Mouse (Mus musculus) liver, embryonic 16.5 days (tissue): ENCODE measurements around the gene Cnpy1. TPM values are rescaled to one million over a fixed set of nuclear protein-coding genes. Genes with fewer than 3 reads are reported as not detected.

Source experiments
- ATAC-seq: fragments of 200-750 bp; cut with Nextera tagmentation; 2 replicates; pipeline ENCODE4 v1.8.0; 2017; ENCODE audit warnings: low read depth, mild to moderate bottlenecking, moderate number of reproducible peaks, moderate library complexity
- H3K27ac ChIP-seq: fragments of 300-500 bp; sonication (generic); 2 replicates; pipeline ENCODE4 v1.5.1; 2014; ENCODE audit warnings: mild to moderate bottlenecking, low read length
- H3K27me3 ChIP-seq: fragments of 300-500 bp; sonication (generic); 2 replicates; pipeline ENCODE4 v1.6.1; 2014; ENCODE audit warnings: low read depth, low read length, mixed read lengths; ENCODE audit not compliant: control insufficient read depth, insufficient read depth
- H3K36me3 ChIP-seq: fragments of 300-500 bp; sonication (generic); 2 replicates; pipeline ENCODE4 v1.6.1; 2014; ENCODE audit warnings: mild to moderate bottlenecking; ENCODE audit not compliant: control insufficient read depth, insufficient read depth
- H3K4me1 ChIP-seq: fragments of 300-500 bp; sonication (generic); 2 replicates; pipeline ENCODE4 v1.6.1; 2014; ENCODE audit warnings: low read depth, low read length, mixed read lengths; ENCODE audit not compliant: control insufficient read depth
- H3K4me2 ChIP-seq: fragments of 300-500 bp; sonication (generic); 2 replicates; pipeline ENCODE4 v1.6.1; 2014; ENCODE audit warnings: low read depth, low read length, mixed read lengths
- H3K4me3 ChIP-seq: fragments of 300-500 bp; sonication (generic); 2 replicates; pipeline ENCODE4 v1.5.1; 2014; ENCODE audit warnings: low read depth, mild to moderate bottlenecking, low read length
- H3K9ac ChIP-seq: fragments of 300-500 bp; sonication (generic); 2 replicates; pipeline ENCODE4 v1.6.1; 2014; ENCODE audit warnings: low read depth, low read length
- H3K9me3 ChIP-seq: fragments of 300-500 bp; sonication (generic); replicated peaks from 2 replicates; pipeline ENCODE4 v1.6.1; 2016; ENCODE audit warnings: low read length; ENCODE audit not compliant: control insufficient read depth
- WGBS: fragments of 180-500 bp; shearing (Covaris S2); extraction: QIAGEN DNeasy Blood & Tissue Kit; methylation state at CpG from one replicate; pipeline ENCODE4 v1.1.7; 2014; ENCODE audit not compliant: insufficient replicate concordance; 5-methylcytosine and 5-hydroxymethylcytosine counted together
- polyA plus RNA-seq: library from polyadenylated mRNA; unstranded; fragments of >200 nt; fragmentation: Nextera tagmentation; extraction: Ambion mirVana; gene quantifications from 2 replicates; pipeline ENCODE4 v1.2.1, GENCODE M21; 2015

The Cnpy1 gene
- polyA plus RNA-seq, 1 experiment from 2014 or later, result not detected

- no peak for ATAC-seq
- Histone ChIP-seq H3K4me3 (no peak overlapping the region), H3K27me3 (no peaks in the 10 kb centered on the region), H3K4me1 (no peaks in the 10 kb centered on the region), H3K9me3 (no peaks in the 10 kb centered on the region), H3K4me2 (no peak overlapping the region), H3K9ac (no peak overlapping the region), H3K36me3 (no peaks in the 10 kb centered on the region), H3K27ac (no peak overlapping the region)
- 31% methylated on average over 4 of the region's 4 CpGs for WGBS
Measured at GRCm38 (mm10) chr5:28237055-28237454, 8.6 kb downstream of the Cnpy1 start.

GRCm38 (mm10) chr5:28236098-28236497 is 9.5 kb downstream of the Cnpy1 start:
- 43% methylated on average over 6 of the region's 6 CpGs for WGBS

GRCm38 (mm10) chr5:28232101-28232500 is 13.5 kb downstream of the Cnpy1 start:
- H3K9me3 ChIP-seq, result no peaks in the 10 kb centered on the region
- no peaks in the 10 kb centered on the region for H3K36me3 ChIP-seq
- no peak for ATAC-seq
- no peak overlapping the region for H3K9ac ChIP-seq
- H3K4me3 ChIP-seq, result no peak overlapping the region
- H3K4me1 ChIP-seq, result no peaks in the 10 kb centered on the region
- no peak overlapping the region for H3K27ac ChIP-seq
- no peak overlapping the region for H3K4me2 ChIP-seq
- WGBS, result 44% methylated on average over 3 of the region's 3 CpGs
- H3K27me3 ChIP-seq, result no peaks in the 10 kb centered on the region

More at GRCm38 (mm10) chr5:28236098-28236497, 9.5 kb downstream of the Cnpy1 start:
- Histone ChIP-seq H3K4me1 (no peaks in the 10 kb centered on the region), H3K9me3 (no peaks in the 10 kb centered on the region), H3K27ac (no peak overlapping the region), H3K27me3 (no peaks in the 10 kb centered on the region), H3K36me3 (no peaks in the 10 kb centered on the region), H3K4me2 (no peak overlapping the region), H3K4me3 (no peak overlapping the region), H3K9ac (no peak overlapping the region)
- ATAC-seq, result peak; percentile 41

GRCm38 (mm10) chr5:28219596-28219995 is 26.0 kb downstream of the Cnpy1 start:
- 59% methylated on average over 1 of the region's 1 CpGs for WGBS
- Histone ChIP-seq H3K4me1 (no peaks in the 10 kb centered on the region), H3K4me2 (no peak overlapping the region), H3K9me3 (no peaks in the 10 kb centered on the region), H3K4me3 (no peak overlapping the region), H3K36me3 (no peaks in the 10 kb centered on the region), H3K9ac (no peak overlapping the region), H3K27ac (no peak overlapping the region), H3K27me3 (no peaks in the 10 kb centered on the region)
- ATAC-seq, result no peak

GRCm38 (mm10) chr5:28213441-28213840 is 32.2 kb downstream of the Cnpy1 start:
- ATAC-seq, result no peak
- WGBS, result 26% methylated on average over 2 of the region's 2 CpGs

GRCm38 (mm10) chr5:28211651-28212310 is 33.8 kb downstream of the Cnpy1 start:
- H3K4me2 ChIP-seq, result no peak overlapping the region
- H3K27me3 ChIP-seq, result peaks cover 60% of the 10 kb centered on the region
- H3K9me3 ChIP-seq, result no peaks in the 10 kb centered on the region
- no peak overlapping the region for H3K4me3 ChIP-seq
- H3K9ac ChIP-seq, result no peak overlapping the region
- H3K27ac ChIP-seq, result no peak overlapping the region
- WGBS, result 7% methylated on average over 15 of the region's 15 CpGs
- no peak for ATAC-seq
- no peaks in the 10 kb centered on the region for H3K36me3 ChIP-seq
- H3K4me1 ChIP-seq, result no peaks in the 10 kb centered on the region

More at GRCm38 (mm10) chr5:28213441-28213840, 32.2 kb downstream of the Cnpy1 start:
- H3K9ac ChIP-seq, result no peak overlapping the region
- H3K9me3 ChIP-seq, result no peaks in the 10 kb centered on the region
- H3K27ac ChIP-seq, result no peak overlapping the region
- H3K4me3 ChIP-seq, result no peak overlapping the region
- H3K27me3 ChIP-seq, result peaks cover 48% of the 10 kb centered on the region
- H3K36me3 ChIP-seq, result no peaks in the 10 kb centered on the region
- H3K4me2 ChIP-seq, result no peak overlapping the region
- H3K4me1 ChIP-seq, result no peaks in the 10 kb centered on the region

- no peaks in the 10 kb centered on the region for H3K9me3 ChIP-seq
- no peak overlapping the region for H3K9ac ChIP-seq
- H3K4me2 ChIP-seq, result no peak overlapping the region
- ATAC-seq, result no peak
- H3K36me3 ChIP-seq, result no peaks in the 10 kb centered on the region
- no peak overlapping the region for H3K4me3 ChIP-seq
- H3K27ac ChIP-seq, result no peak overlapping the region
- WGBS, result 1% methylated on average over 29 of the region's 29 CpGs
- H3K4me1 ChIP-seq, result no peaks in the 10 kb centered on the region
- peaks cover 60% of the 10 kb centered on the region for H3K27me3 ChIP-seq
Measured at GRCm38 (mm10) chr5:28210591-28211550, 34.7 kb downstream of the Cnpy1 start.

GRCm38 (mm10) chr5:28209549-28210431 is 35.8 kb downstream of the Cnpy1 start:
- ATAC-seq, result no peak
- Histone ChIP-seq H3K36me3 (no peaks in the 10 kb centered on the region), H3K9me3 (no peaks in the 10 kb centered on the region), H3K27ac (no peak overlapping the region), H3K4me2 (peak overlapping the region; percentile 39), H3K27me3 (peaks cover 60% of the 10 kb centered on the region), H3K4me3 (peak overlapping the region; percentile 30), H3K9ac (no peak overlapping the region), H3K4me1 (no peaks in the 10 kb centered on the region)
- WGBS, result under 1% methylated on average over 79 of the region's 80 CpGs
